Mouse (Mus musculus): ENCODE measurements at regions not wholly inside any gene's neighbourhood (a gene's known extent, or its start where the extent isn't known, plus 50 kb on each side); places are given as distances from the start of the nearest gene placed in this dataset.
"Not testable (repeated sequence)": the region's sequence is repeated elsewhere in the genome, so short reads cannot be mapped to it uniquely, and the experiment has no call there.

DNA sequence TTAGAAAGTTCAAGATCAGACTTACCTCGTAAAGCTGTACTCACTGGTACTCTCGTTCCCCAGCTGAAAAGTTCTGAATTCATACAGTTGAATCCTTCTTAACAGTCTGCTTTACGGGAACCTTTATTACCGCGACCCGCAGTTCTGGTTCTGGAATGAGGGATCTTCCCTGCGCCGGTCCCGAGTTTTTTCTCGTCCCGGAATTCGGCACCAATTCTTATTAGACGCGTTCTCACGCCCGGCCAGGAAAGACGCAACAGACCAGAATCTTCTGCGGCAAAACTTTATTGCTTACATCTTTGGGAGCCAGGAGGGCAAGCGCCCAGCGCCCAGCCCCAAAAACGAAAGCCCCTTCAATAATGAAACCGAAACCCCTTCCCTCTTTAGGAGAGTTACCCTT is 423.4 kb downstream of the Tox3 start:
- not testable (repeated sequence) for DNase-seq (ENCODE audit: low spot score in 2 of 2)

DNA sequence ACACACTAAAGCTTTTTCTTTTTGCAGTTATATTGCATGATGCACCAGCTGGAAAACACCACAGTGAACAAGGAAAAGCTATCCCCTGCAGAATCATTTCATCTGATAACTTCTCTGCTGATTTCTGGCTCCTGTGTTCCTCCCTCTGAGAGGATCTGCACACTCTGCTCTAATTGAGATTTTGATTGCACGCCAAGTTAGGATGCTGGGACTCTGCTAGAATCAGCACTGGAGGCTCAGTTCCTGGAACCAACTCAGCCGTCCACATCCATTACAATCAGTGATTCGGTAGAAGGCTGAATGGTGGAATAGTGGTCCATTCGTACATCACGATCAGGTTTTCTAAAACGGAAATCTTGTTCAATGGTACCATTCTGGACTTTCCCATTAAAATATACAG is 434.1 kb downstream of the Tox3 start:
- no peak for DNase-seq (ENCODE audit: low spot score in 2 of 2)

DNA sequence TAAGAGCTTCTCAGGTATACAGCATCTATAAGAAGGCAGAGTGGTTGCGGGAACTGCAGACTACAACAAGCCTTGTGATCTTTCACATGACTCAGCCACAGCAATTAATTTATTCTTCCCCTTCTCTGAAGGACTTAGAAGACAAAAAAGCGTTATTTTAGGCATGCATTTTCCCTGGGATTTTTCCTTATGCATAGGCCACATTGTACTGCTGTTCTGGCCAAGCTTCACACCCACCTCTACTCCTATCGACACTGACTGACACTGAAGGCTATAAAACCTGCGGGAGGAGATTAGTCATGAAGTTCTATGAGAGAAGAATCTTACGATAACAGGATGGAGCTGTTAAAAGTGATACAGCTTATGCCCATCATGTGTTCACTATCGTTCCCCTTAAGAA is 441.9 kb downstream of the Tox3 start:
- no peak for DNase-seq (ENCODE audit: low spot score in 2 of 2)

DNA sequence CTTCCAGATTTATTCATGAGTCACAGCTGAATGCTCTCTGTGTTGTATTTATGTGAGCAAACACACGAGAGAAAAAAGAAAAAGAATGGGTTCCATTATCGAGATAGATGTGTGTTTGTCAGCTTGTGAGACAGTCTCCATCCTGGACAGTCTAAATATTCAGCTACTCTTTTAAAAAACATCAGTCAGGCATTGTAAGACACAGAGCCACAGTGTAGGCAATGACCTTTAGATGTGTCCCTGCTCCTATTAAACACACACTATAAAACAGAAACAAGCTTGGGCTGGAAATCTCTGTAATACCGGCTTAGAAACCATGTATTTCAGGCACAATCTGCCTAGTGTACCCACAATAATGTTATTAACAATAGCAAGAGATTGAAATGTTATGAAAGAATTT is 442.6 kb downstream of the Tox3 start:
- DNase-seq (ENCODE audit: low spot score in 2 of 2) = no peak

DNA sequence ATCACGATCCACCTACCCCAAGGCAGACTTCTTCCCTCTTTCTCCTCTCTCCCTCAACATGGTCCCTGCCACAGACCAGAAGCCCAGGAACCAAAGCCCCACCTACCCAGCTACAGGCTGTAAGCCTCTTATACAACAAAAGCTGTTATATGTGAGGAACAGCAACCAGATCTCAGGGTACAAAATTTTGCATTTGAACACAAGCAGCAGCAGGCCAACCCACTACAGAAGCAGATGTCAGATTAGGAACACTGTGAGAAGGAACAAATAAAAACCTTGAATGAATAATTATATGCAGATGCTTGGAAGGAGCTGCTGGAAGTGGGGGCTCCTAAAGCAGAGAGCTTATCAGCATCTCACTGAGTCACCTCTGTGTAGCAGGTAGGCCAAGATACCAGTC is 444.8 kb downstream of the Tox3 start:
- DNase-seq (ENCODE audit: low spot score in 2 of 2) = no peak

DNA sequence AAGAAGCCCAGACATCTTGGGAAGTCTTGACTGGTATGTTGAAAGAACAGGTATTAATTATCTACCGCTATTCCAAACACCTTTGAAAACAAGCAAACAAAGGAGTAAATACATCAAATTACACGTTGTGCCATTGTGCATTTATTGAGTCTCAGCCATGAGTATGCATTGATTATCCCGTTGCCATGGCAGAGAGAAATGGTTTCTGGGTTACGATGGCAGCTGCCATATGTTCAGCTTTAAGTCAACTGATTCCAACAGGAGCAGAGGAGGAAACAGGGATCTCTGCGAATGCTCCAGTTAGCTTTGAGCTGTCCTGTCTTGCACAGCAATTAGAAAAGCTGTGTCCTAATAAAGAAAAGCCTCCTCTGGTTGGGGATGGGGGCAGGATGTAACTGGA is 475.4 kb downstream of the Tox3 start:
- DNase-seq (ENCODE audit: low spot score in 2 of 2) = no peak

DNA sequence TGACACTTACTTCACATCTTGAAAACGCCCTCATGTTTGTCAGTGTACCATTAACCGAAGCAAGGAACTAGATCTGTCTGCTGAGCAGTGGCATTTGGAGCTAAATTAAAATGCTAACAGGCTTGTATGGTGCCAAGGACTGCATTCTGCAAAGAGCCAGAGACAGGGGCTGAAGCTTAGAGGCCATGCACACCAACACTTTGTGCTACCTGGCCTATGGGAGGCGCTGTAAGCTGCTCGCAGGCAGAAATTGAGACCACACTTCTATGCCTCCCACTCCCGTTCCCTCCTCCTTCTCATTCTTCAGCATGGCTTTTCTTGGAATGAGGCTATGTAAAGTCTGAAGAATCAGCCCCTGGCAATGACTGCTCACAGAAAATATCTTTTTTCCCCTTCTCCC is 476.2 kb downstream of the Tox3 start:
- no peak for DNase-seq (ENCODE audit: low spot score in 2 of 2)

DNA sequence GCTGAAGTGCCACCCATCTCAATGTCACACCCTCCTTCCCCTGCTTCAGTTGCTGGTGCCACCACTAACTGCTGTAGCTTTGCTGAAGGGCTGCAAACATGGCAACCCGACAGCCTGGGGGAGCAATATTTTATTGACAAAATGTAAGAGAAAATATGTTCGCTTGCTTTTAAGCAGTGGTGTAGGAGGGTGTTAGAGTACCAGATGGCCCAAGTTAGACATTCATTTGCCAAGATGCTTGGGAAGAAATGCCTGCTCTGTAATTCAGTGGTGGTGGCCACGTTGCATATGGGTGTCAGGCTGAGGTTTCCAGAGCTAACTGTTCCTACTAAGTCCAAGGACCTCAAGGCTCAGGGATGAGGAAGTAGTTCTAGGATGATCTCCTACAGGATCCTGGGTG is 488.3 kb downstream of the Tox3 start:
- DNase-seq (ENCODE audit: low spot score in 2 of 2) = no peak

DNA sequence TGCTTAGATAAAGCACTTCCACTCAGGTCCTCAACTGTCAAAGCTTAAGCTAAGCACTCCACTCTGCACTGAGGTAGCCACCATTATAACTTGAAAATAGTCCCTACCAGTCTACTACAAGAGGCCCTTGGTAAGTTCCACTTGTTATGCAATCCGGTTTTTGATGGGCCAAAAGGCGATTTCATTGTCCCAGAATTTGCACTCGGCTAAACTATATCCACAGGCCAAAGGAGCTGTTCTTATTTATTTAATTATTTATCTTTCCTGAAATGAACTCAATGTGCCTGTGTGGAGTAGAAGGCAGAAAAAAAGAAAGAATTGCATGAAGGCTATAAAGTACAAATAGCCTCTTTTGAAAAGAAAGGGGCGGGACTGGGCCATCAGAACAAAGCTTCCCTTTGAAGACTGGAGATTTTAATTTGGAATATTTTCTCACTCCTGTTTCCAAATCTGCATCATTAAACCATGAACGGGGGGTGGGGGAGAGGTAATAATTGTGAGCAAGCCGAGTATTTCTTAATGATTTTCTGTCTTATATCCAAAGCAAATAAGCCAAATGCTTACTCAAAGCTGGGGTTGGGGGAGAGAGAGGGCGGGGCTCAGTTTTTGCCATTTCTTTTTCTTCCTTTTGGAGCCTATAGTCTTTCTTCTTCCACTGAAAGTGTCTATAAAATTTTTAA is 489.3 kb downstream of the Tox3 start:
- DNase-seq (ENCODE audit: low spot score in 2 of 2) = no peak

DNA sequence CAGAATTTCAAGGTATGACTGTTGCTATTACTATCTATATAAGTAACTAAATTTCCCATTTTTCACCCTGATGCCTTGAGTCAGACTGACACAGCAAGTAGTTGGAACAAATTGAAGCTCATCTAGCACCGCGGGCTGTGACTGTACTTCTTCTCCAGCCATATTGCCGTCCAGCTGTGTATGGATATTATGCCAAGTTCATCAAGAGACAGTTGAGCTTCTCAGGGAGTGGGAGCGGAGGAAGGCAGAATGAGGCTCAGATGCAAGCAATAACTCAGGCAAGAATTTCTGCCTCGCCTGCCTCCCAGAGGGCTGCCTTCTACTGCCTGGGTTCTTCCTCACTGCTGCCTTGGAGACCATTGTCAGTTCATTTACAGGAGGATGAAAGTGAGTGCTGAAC is 492.6 kb downstream of the Tox3 start:
- no peak for DNase-seq (ENCODE audit: low spot score in 2 of 2)

DNA sequence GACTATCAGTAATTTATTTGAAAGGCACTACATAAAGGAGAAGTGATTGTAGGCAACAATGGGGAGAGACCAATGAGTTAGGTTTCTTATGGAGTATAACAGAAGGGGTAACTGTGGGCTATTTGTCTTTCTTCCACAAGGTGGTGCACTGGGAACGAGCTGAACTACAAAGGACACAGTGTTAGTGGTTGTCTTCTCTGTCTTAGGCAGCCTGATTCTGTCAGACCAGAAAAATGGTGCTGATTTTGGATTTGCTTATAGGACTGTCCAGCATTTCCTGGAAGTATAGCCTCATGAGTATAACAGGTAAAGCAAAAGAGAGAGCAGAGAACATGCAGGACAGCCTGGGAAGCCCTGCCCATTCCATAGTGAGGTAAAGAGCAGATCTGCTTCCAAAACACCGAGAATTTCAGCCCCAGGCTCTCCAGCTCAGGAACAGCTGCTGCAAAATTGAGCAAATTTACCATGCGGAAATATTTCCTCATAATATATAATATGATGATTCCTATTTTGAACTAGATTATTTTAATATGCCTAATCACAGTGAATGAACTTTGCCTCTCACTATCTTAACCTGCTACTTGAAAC is 497.8 kb downstream of the Tox3 start:
- peak; percentile 21 to 39 for DNase-seq (ENCODE audit: low spot score in 2 of 2)

DNA sequence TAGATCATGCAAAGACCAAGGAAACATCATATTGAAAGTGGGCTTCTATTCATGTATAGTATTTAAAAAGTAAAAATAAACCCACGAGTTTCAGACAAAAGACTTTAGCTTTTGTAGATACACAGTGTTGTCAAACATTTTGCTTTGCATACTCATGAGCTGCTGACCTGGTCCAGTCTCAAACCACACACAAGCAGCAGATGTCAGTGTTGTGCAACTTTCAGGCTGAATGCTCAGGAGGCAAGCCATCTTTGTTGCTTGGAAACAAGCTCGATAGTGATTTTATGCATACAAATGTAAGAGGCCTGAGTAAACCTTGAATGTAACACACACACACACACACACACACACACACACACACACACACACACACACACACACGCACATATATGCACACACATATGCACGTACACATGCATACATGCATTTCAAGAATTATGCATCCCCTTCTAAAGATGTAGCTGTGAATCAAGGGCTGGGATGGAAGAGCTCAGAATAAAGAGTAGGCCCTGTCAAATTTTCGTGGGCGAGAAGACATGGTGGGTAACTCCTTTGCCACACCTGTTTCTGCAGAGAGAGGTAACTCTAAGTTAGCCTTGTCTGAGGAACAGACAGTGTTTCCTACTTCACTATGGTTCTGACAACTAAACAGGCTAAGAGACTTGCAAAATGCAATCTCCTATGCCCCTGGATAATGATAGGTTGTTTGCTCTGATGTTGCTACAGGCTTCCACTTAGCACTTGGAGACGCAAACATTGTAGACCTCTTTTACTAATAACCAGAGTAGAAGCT is 498.5 kb downstream of the Tox3 start:
- DNase-seq (ENCODE audit: low spot score in 2 of 2) = peak in 1 of 2 experiments; percentile 16

DNA sequence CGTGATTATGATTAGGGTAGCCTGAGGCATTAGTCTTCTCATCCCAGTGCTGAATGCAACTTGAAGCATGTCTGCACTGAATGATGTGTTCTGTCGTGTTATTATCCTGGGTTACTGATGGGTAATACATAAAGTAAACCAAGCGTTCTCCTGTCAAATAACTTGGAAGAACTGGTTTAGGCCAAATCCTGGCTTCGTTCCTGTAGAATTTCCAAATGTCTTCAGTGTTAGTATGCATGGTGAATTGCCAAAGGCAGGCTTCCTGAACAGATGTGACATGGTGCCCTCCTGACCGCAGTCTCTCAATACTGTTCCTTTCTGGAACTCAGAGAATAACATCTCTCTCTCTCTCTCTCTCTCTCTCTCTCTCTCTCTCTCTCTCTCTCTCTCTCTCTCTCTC is 509.6 kb downstream of the Tox3 start:
- DNase-seq (ENCODE audit: low spot score in 2 of 2) = no peak

DNA sequence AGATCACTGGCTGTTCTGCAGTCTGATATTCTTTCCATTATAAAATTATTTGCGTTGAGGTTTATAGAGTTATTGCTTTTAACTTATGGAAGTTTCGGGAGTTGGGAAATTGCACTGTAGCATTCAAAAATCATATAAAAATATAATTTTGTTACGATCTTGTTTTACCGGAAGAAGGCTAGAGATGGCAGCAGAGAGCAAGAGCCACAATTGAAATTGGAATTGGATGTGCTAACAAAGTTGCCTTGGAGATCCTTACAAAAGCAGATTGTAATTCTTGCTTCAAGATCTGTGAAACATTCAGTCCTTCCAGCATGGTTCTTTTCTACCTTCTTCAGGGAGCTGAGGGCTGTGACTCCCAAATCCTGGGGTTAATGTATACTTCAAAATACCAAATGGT is 514.4 kb downstream of the Tox3 start:
- no peak for DNase-seq (ENCODE audit: low spot score in 2 of 2)

DNA sequence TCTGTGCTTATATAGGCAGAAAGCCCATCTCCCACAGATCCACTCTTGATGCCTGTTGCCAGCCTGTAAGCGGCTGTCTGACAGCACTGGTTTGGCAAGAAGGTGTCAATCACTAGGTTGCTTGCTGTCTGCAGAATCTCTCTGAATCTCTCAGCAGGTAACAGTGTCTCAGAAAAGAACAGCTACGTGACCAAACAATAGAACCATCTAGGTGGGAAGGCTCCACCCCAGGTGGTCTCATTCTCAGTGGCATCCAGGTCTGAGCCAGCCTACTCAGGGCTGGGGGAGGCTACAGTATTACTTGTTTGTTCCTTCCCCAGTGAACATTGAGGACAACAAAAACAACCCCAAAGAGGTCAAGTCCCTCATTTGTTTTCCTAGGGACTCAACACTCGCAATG is 523.6 kb downstream of the Tox3 start:
- DNase-seq (ENCODE audit: low spot score in 2 of 2) = no peak

DNA sequence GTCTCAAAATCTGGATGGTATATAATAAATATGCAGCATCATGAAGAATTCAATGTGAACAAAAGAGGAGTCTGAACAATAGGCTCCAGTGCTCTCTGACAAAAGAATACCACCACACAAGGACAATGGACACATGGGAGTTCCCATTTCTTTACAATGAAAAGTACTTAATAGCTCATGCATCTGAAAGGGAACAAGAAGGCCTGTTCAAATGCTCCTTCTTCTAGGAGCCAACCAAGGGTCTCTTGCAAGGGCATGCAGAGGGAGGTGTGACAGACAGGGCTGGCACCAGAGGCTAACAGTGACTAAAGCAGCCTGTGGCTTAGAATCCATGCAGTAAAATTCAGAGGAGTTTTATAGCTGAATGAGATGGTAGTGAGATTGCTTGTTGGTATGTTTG is 524.5 kb downstream of the Tox3 start:
- no peak for DNase-seq (ENCODE audit: low spot score in 2 of 2)

DNA sequence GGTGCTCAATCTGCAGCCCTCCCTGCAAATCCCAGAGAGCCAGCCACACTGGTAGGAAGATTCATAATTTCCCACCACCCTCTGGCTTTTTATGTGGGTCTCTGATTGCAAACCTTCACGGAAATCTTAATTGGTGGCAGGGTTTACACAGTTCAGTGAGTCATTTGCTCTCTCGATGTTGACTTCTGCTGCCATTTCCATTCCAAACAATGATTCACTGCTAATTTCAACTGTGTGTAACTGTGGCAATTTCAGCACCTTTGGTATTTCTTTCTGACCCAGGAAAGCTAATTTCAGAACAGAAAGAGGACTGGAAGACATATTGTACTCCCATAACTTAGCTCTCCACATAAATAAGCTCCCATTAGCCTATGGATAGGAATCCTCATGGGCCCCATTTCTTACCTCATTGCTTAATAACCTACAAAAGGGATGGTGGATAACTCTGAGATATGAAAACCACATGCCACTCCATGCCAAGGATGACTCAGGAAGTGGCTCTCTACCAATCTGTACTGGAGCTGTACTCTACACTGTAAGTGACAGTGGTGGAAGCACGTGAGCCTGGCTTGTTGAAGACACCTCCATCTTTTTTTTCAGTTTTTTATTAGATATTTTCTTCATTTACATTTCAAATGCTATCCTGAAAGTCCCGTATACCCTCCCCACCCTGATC is 536.0 kb downstream of the Tox3 start:
- no peak for DNase-seq (ENCODE audit: low spot score in 2 of 2)

DNA sequence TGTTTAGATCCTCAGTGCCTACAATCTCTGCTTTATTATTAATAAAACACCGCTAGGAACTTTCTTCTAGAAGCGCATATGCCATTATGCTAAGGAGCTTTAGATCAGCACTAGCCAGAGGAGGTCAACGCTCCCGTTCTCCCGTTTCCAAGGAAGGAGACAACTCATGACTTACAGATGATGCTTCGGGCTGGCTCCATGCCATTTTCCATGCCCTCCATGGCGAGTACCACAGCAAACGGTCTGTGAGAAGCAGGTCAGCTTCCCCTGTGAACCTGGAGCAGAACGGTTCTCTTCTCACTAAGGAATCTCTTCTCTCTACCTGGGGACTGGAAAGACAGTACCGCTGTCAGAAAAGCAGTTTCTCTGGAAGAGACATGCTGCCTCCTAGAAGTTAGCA is 559.8 kb downstream of the Tox3 start:
- no peak for DNase-seq (ENCODE audit: low spot score in 2 of 2)

DNA sequence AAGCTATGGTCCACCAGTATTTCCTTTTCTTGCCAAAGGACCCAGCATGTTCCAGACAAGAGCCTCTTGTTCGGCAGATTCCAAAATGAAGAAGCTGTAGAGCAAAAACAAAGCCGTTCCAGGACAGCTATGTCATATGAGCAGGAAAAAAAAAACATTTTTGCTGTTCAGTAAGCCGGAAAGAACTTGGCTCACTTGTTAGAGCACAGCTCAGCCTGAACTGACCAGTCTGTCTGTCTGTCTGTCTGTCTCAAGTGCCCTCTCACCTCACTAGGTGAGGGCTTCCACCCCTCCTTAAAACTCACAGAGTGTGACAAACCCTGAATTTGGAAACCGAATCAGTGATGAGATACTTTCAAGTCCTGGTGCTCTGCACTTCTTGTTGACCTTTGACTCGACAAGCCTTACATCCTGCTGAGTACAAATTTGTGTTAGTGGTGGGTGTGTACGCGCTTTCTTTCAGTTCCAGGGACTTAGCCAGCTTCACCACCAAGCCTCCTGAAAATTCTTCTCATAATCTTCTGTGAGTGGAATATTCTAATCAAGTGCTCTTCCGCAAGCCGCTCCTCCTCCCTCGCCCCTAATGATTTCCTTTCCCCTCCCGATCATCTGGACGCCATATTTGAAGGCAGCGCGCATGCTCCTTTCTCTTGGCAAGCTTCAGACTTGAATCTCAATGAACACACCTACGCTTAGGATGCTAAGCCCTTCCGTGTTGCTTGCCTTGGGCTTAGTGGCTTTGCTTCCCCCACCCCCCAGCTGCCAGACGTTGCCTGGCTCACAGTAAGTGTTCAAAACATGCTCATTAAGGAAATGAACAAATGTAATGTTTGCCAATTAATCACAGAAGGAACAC is 560.9 kb downstream of the Tox3 start:
- no peak for DNase-seq (ENCODE audit: low spot score in 2 of 2)

DNA sequence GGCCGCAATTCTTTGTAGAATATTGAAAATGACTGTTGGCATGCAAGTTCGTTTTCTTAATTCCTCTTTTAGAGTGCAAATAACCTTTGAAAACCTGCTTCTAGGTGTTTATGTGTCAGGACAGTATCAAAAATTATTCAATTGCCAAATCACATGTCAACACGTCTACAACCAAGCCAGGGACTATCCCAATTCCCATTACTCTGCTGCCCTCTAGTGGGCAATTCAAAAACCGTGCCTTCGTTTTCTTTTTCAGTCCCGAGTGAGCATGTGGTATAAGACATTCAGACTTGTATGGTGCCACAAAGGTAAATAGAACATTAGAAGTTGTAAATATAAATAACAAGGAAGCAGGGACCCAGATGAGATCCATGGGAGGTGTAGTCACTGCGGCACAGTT is 563.1 kb downstream of the Tox3 start:
- DNase-seq (ENCODE audit: low spot score in 2 of 2) = peak; percentile 30 to 46

DNA sequence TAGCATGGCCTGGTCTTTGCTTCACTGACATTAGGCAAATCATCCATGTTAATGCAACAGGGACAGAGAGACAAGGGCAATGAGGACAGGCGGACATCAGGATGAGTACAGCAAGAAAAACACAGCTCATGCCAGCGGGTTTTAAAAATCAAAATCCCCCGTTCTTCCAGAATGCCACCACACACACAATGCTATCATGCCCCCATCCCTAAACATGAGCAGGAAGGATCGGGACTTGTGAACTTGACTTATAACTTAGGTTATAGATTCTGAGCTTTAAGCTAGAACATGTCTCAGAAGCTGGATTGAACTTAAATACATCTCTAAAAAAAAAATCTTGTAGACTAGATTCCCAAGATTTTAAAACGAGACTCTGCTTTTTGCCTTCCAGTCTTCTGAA is 564.8 kb downstream of the Tox3 start:
- no peak for DNase-seq (ENCODE audit: low spot score in 2 of 2)
